Mouse (Mus musculus) bone marrow, adult 2 months (tissue): ENCODE results near the gene Sez6. TPM values are rescaled to one million over a fixed set of nuclear protein-coding genes. Genes with fewer than 3 reads are reported as not detected.
A peak's percentile ranks its signal among the peaks of the same experiment; 100 is the strongest.

Experiments
- H3K27ac ChIP-seq: fragments of 200-500 bp; 2 replicates; pipeline ENCODE4 v1.5.1; 2012; ENCODE audit warnings: low read depth, mild to moderate bottlenecking, control low read depth, inconsistent platforms, low read length; ENCODE audit not compliant: control insufficient read depth, poor library complexity, insufficient read depth
- H3K4me1 ChIP-seq: fragments of 200-500 bp; 2 replicates; pipeline ENCODE4 v1.6.1; 2011; ENCODE audit warnings: low read length; ENCODE audit not compliant: control insufficient read depth, insufficient read depth
- H3K4me3 ChIP-seq: fragments of 200-500 bp; replicated peaks from 2 replicates; pipeline ENCODE3; 2011; ENCODE audit warnings: mild to moderate bottlenecking, low read depth, low read length, control low read depth; ENCODE audit not compliant: control insufficient read depth
- CTCF ChIP-seq: fragments of 200-500 bp; IDR thresholded peaks from 2 replicates; pipeline ENCODE4 v1.5.1; 2011; ENCODE audit warnings: low read length, control low read depth; ENCODE audit not compliant: control insufficient read depth, insufficient read depth
- POLR2A ChIP-seq: fragments of 200-500 bp; IDR thresholded peaks from 2 replicates; pipeline ENCODE4 v1.6.1; 2011; ENCODE audit warnings: low read depth, mild to moderate bottlenecking, control low read depth, low read length, borderline replicate concordance; ENCODE audit not compliant: control insufficient read depth
- WGBS: fragments of 180-500 bp; shearing (Covaris S2); methylation state at CpG from one replicate; pipeline ENCODE4 v1.1.7; 2018; 5-methylcytosine and 5-hydroxymethylcytosine counted together
- polyA plus RNA-seq: library from polyadenylated mRNA; stranded (reverse); fragments of >200 nt; gene quantifications from 2 replicates; pipeline ENCODE4 v1.2.4, GENCODE M21; 2011; ENCODE audit warnings: low replicate concordance; ENCODE audit not compliant: missing spikeins, insufficient read depth, insufficient read length

Sez6 gene
- polyA plus RNA-seq, 1 experiment, result 0.67 TPM

- no peak for TF ChIP-seq POLR2A
- no peak for TF ChIP-seq CTCF
- no peak overlapping the region for H3K4me3 ChIP-seq
- H3K4me1 ChIP-seq, result no peaks in the 10 kb centered on the region
- no peak overlapping the region for H3K27ac ChIP-seq
- WGBS, result 37% methylated on average over 15 of the region's 15 CpGs
Observed at GRCm38 (mm10) chr11:77974325-77974724, 43.7 kb downstream of the Sez6 start.

DNA sequence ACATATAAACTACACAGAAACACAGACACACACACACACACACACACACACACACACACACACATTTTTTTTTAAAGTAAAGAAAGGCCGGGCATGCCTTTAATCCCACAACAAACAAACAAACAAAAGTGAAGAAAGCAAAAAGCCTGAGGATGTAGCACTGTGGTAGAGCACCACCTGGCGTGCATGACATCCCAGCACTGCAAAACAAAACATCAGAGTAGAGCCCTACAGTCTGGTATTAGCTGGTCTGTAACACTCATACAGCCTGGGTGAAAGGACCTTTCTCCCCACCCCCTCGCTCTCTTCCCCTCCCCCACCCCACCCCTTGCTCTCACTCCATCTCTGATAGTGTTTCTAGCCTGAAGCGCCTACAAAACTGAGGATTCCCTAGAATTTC, 45.3 kb downstream of the Sez6 start:
- no peak overlapping the region for H3K27ac ChIP-seq
- H3K4me1 ChIP-seq, result no peaks in the 10 kb centered on the region; the same call in 1 of the 2 replicates
- TF ChIP-seq POLR2A, result no peak
- WGBS, result 55% methylated on average over 4 of the region's 4 CpGs
- H3K4me3 ChIP-seq, result no peak overlapping the region

DNA sequence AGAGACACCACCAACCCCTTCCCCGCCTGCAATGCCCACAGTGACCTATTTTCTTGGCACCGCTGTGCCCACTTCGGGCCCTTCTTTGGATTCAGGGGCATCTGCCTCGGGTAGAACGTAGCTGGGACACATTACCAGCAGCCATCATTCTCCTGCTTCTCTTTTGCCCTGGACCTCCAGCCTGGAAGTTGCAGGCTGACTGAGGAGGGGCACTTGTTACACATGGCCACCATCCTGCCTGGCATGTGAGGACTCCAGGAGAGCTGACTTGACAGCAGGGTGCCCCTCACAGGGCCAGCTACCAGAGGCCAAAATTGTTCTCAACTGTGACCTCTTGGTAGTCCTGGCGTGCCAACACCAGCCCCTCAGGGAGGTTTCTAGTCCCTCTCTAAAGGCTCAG, 47.6 kb downstream of the Sez6 start:
- H3K4me1 ChIP-seq, result peaks cover 1% of the 10 kb centered on the region; the same call in 1 of the 2 replicates
- H3K27ac ChIP-seq, result no peak overlapping the region
- H3K4me3 ChIP-seq, result no peak overlapping the region
- TF ChIP-seq CTCF, result no peak
- no peak for TF ChIP-seq POLR2A
- 80% methylated on average over 6 of the region's 6 CpGs for WGBS

GRCm38 (mm10) chr11:77979221-77979809, 48.7 kb downstream of the Sez6 start:
- 77% methylated on average over 8 of the region's 8 CpGs for WGBS
- TF ChIP-seq POLR2A (no peak), CTCF (no peak)

DNA sequence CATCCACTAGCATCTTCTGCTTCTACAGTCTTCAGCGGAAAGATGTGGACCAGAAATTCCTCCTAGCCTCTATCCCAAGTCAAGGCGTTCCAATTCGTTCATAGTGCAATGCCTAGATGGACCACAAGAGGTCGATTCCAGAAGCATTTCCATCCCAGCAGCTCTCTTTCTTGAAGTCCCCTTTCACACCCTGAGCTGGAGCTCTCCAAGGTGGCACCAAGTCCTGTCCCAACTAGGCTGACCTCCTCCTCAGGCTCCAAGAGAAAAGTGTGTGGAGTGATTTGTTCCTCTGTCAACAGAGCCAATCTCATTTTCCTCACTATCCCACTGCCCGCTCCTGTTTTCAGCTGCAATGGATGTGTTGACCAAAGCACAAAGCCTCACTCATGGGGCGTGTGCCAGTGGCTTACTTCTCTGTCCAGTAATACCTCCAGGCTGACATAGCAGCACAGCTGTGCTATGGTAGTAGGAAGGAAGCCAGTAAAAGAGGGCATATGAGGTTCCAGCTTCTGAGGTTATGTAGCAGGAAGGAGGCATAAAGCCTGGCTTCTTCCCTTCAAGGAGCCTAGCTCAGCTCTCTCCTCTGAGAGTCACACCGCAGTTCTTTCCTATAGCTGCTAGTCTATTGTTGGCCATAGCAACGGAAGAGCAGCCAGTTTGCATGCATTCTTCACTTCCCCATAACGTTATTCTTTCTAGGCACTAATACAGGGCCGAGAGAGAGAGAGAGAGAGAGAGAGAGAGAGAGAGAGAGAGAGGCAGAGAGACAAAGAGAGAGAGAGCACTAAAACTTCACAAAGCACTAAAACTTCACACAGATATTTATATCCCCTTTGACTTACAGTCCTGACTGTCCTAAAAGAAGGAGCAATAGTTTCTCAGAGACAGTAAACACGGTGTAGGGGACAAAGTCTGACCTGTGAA, 49.9 kb downstream of the Sez6 start:
- peaks cover 1% of the 10 kb centered on the region; the same call in 1 of the 2 replicates for H3K4me1 ChIP-seq
- WGBS, result 9% methylated on average over 11 of the region's 11 CpGs
- no peak overlapping the region for H3K27ac ChIP-seq
- H3K4me3 ChIP-seq, result no peak overlapping the region
- TF ChIP-seq CTCF, result no peak

More at GRCm38 (mm10) chr11:77979221-77979809, 48.7 kb downstream of the Sez6 start:
- H3K4me3 ChIP-seq, result no peak overlapping the region
- no peak overlapping the region for H3K27ac ChIP-seq
- peaks cover 1% of the 10 kb centered on the region; the same call in 1 of the 2 replicates for H3K4me1 ChIP-seq

DNA sequence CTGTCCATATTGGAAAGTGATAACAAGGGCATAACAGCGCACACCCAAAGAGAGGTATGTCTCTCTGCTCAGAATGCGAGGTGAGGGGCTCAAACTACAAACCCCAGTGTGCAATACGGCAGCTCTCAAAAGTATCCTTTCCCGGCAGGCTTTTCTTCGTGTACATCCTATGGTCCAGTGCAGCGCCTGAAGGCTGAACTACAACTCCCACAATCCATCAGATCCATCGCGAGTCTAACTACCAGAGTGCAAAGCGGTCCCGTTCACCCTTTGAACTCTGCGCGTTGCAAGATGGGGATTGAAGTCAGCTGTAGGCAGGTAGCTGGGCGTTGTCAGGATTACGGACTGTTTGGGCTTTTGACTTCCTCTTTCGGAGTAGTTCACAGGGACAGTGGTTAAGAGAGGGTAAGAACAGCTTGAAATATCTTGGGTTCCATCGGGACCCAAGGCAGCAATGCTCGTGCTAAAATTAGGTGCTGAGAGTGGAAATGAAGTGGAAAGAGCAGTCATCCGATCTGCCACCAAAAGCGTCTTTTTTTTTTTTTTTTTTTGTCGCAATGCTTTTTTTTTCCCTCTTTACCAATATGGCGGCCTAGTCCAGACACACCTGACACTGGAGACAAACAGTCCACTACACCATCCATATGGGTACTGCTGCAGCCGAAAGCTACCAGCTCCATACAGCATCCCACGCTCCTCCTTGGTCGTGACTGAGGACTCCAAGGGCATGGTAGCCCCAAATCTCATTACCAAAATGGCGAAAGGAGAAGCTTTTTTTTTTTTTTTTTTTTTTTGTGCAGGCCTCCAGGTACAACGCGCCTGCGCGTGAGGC, 51.2 kb downstream of the Sez6 start:
- 0 out of 2 replicates have a peak, but pooled peaks have one; percentile 1 for TF ChIP-seq POLR2A
- no peak for TF ChIP-seq CTCF
- under 1% methylated on average over 29 of the region's 29 CpGs for WGBS
- Histone ChIP-seq H3K4me1 (peaks cover 1% of the 10 kb centered on the region; the same call in 1 of the 2 replicates), H3K4me3 (peak overlapping the region; percentile 73), H3K27ac (peak overlapping the region; percentile 90)

GRCm38 (mm10) chr11:77982441-77982905, 51.9 kb downstream of the Sez6 start, which contains the start of gene Phf12:
TSS of gene Phf12 (plus strand) at chr11:77982754.
- WGBS, result under 1% methylated on average over 62 of the region's 62 CpGs
- TF ChIP-seq CTCF, result no peak
- peak; percentile 30; the same call in 1 of the 2 replicates for TF ChIP-seq POLR2A

More at GRCm38 (mm10) chr11:77982441-77982905, 51.9 kb downstream of the Sez6 start, which contains the start of gene Phf12:
- peaks cover 1% of the 10 kb centered on the region; the same call in 1 of the 2 replicates for H3K4me1 ChIP-seq
- H3K27ac ChIP-seq, result peak within 1 kb of the TSS; percentile 90
- H3K4me3 ChIP-seq, result peak within 1 kb of the TSS; percentile 85
